9 mouse cellular contexts compared by ENCODE assay signal in the genomic region with DNA sequence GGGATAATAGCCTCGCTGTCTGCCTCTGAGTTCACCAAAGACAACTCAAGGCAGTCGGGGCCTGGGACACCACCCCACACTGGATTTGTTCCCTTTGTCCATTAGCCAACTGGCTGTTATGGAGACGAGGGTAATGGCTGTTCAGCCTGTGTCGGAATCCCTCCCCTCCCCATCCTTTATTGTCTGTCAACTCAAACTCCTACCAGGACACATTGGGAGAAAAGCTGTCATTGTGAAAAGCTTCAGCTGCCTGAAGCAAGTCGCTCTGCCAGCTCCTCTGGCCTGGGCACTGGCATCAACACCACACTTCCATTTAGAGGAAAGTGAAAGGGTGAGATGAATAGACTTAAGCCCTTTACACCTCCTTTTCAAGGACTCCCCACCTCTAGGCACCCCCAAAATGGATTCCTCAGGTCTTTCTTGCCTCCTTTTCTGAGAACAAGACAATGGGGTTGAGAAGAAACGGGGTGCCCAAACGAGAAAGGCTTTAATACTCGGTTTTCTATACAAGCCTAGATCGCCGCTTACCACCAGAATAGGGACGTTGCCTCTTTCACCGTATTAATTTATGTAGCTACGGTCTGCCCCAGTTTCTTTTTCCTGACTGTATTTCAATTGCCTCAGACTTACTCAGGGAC.
DNase-seq lines count a peak whose midpoint lies in the region; ATAC-seq lines count a peak whose summit lies in the region.
"Had no signal": no experiment of that assay in that cellular context is flagged by ENCODE, and none has a peak within 500 bp of the region (broad histone marks: within the 10 kb centered on the region; RNA-seq: fewer than 3 reads in every experiment).

No protein-coding gene starts in this region.

- H3K36me3 ChIP-seq in hindbrain, embryonic 11.5 days (ENCODE audit: control insufficient read depth, insufficient read depth, low read length) = no peaks in the 10 kb centered on the region
- H3K36me3 ChIP-seq in kidney, embryonic 14.5 days (ENCODE audit: control insufficient read depth, insufficient read depth, low read length) = no peaks in the 10 kb centered on the region

- H3K27me3 ChIP-seq in hindbrain, embryonic 11.5 days (ENCODE audit: control insufficient read depth, insufficient read depth, low read length) = no peaks in the 10 kb centered on the region
- no peaks in the 10 kb centered on the region for H3K27me3 ChIP-seq in kidney, embryonic 14.5 days (ENCODE audit: control insufficient read depth, insufficient read depth, low read length)

- H3K4me3 ChIP-seq in hindbrain, embryonic 11.5 days (ENCODE audit: low read depth, low read length) = no peak overlapping the region
- no peak overlapping the region for H3K4me3 ChIP-seq in kidney, embryonic 14.5 days (ENCODE audit: low read length)

- no peaks in the 10 kb centered on the region for H3K9me3 ChIP-seq in hindbrain, embryonic 11.5 days (ENCODE audit: control insufficient read depth, low read length)
- H3K9me3 ChIP-seq in kidney, embryonic 14.5 days (ENCODE audit: control insufficient read depth, low read length) = no peaks in the 10 kb centered on the region

- H3K4me1 ChIP-seq in hindbrain, embryonic 11.5 days (replicated peaks; ENCODE audit: control insufficient read depth, insufficient read depth, low read length) = peaks cover 12% of the 10 kb centered on the region; the same call in 1 of the 2 replicates
- H3K4me1 ChIP-seq in kidney, embryonic 14.5 days (ENCODE audit: control insufficient read depth, insufficient read depth, low read length) = no peaks in the 10 kb centered on the region

- peak; percentile 72 for ATAC-seq in hindbrain, embryonic 11.5 days (ENCODE audit: low FRiP score)
- no peak for ATAC-seq in kidney, embryonic 14.5 days (ENCODE audit: low FRiP score, low TSS enrichment)

- 59% methylated on average over 13 of the region's 13 CpGs for WGBS in hindbrain, embryonic 11.5 days
- 72% methylated on average over 13 of the region's 13 CpGs for WGBS in kidney, embryonic 14.5 days

- no peak overlapping the region for H3K9ac ChIP-seq in hindbrain, embryonic 11.5 days (ENCODE audit: low read depth, low read length)
- H3K9ac ChIP-seq in kidney, embryonic 14.5 days (ENCODE audit: low read depth, low read length) = no peak overlapping the region

- intact Hi-C loops in left cerebral cortex, postnatal 4 days (cut with DNase I) = no loop called here

- peak; percentile 66 for DNase-seq in Muller cell, postnatal 12 days (ENCODE audit: inconsistent ontology term)
- peak; percentile 66 for DNase-seq in brain, adult 2 months (ENCODE audit: low read depth, low spot score)
- no peak for DNase-seq in hindbrain, embryonic 11.5 days (ENCODE audit: low spot score)
- DNase-seq in left cerebral cortex, postnatal 4 days = peak; percentile 65
- no peak for DNase-seq in ovary, postnatal 10 days (ENCODE audit: low spot score)
- no peak for DNase-seq in urinary bladder, adult 2 months (ENCODE audit: low spot score)
- DNase-seq: kidney, adult 18-20 months; liver had no signal

- no peak overlapping the region for H3K4me2 ChIP-seq in hindbrain, embryonic 11.5 days (replicated peaks; ENCODE audit: low read depth, low read length)
- no peak overlapping the region for H3K4me2 ChIP-seq in kidney, embryonic 14.5 days (replicated peaks; ENCODE audit: low read depth, low read length)

- H3K27ac ChIP-seq in hindbrain, embryonic 11.5 days (ENCODE audit: low read depth, low read length) = peak overlapping the region; percentile 40; the same call in 1 of the 2 replicates
- H3K27ac ChIP-seq in kidney, embryonic 14.5 days (ENCODE audit: low read depth, low read length) = no peak overlapping the region

Comparison
In these comparisons a context has a peak if more than half of its experiments do, and no peak if none do; other contexts are left out.
1. DNase-seq: peak in Muller cell, postnatal 12 days (single experiment), brain, adult 2 months (single experiment) and left cerebral cortex, postnatal 4 days (single experiment); none in hindbrain, embryonic 11.5 days (single experiment), ovary, postnatal 10 days (single experiment) and urinary bladder, adult 2 months (single experiment).